9 mouse cellular contexts compared by ENCODE assay signal in genomic region chr12:86790100-86790848, GRCm38 (mm10). TPM values are rescaled to one million over a fixed set of nuclear protein-coding genes. Genes with fewer than 3 reads are reported as not detected.
A peak's percentile ranks its signal among the peaks of the same experiment; 100 is the strongest.
DNase-seq lines count a peak whose midpoint lies in the region; ATAC-seq lines count a peak whose summit lies in the region.
"Had no signal": no experiment of that assay in that cellular context is flagged by ENCODE, and none has a peak within 500 bp of the region (broad histone marks: within the 10 kb centered on the region; RNA-seq: fewer than 3 reads in every experiment).

No protein-coding gene starts in this region.

- H3K4me3 ChIP-seq in hindbrain, embryonic 13.5 days: no peak overlapping the region
- no peak overlapping the region for H3K4me3 ChIP-seq in hindbrain, embryonic 11.5 days (ENCODE audit: low read depth, low read length)
- no peak overlapping the region for H3K4me3 ChIP-seq in embryonic facial prominence, embryonic 12.5 days
- H3K4me3 ChIP-seq in midbrain, embryonic 11.5 days (ENCODE audit: low read depth, low read length): no peak overlapping the region

- H3K4me1 ChIP-seq in hindbrain, embryonic 13.5 days (replicated peaks): peaks cover 30% of the 10 kb centered on the region
- H3K4me1 ChIP-seq in hindbrain, embryonic 11.5 days (replicated peaks; ENCODE audit: control insufficient read depth, insufficient read depth, low read length): peaks cover 3% of the 10 kb centered on the region; the same call in 1 of the 2 replicates
- peaks cover 19% of the 10 kb centered on the region for H3K4me1 ChIP-seq in embryonic facial prominence, embryonic 12.5 days
- peaks cover 26% of the 10 kb centered on the region for H3K4me1 ChIP-seq in midbrain, embryonic 11.5 days (ENCODE audit: control insufficient read depth, insufficient read depth, low read length)

- H3K9ac ChIP-seq in hindbrain, embryonic 13.5 days: peak overlapping the region; percentile 24; the same call in 1 of the 2 replicates
- H3K9ac ChIP-seq in hindbrain, embryonic 11.5 days (ENCODE audit: low read depth, low read length): no peak overlapping the region
- no peak overlapping the region for H3K9ac ChIP-seq in embryonic facial prominence, embryonic 12.5 days
- H3K9ac ChIP-seq in midbrain, embryonic 11.5 days (ENCODE audit: low read length): no peak overlapping the region

- no peak for DNase-seq in hindbrain, embryonic 11.5 days (ENCODE audit: low spot score)
- DNase-seq in Muller cell, postnatal 12 days (ENCODE audit: inconsistent ontology term): peak; percentile 95
- peak; percentile 92 for DNase-seq in midbrain, embryonic 11.5 days (ENCODE audit: low spot score, missing footprints)
- no peak for DNase-seq in right cerebral cortex, postnatal 36 days (ENCODE audit: low spot score in 2 of 2)
- DNase-seq in lung, postnatal 10 days: no peak
- DNase-seq in left cerebral cortex, adult 11 months (ENCODE audit: low spot score): no peak
- DNase-seq: cerebellum, adult 11-12 months had no signal

- no peak overlapping the region for H3K4me2 ChIP-seq in hindbrain, embryonic 13.5 days
- H3K4me2 ChIP-seq in hindbrain, embryonic 11.5 days (replicated peaks; ENCODE audit: low read depth, low read length): no peak overlapping the region
- no peak overlapping the region for H3K4me2 ChIP-seq in embryonic facial prominence, embryonic 12.5 days (replicated peaks)
- no peak overlapping the region for H3K4me2 ChIP-seq in midbrain, embryonic 11.5 days

- WGBS in hindbrain, embryonic 13.5 days: 44% methylated on average over 6 of the region's 6 CpGs
- 53% methylated on average over 6 of the region's 6 CpGs for WGBS in hindbrain, embryonic 11.5 days
- WGBS in embryonic facial prominence, embryonic 12.5 days: 49% methylated on average over 6 of the region's 6 CpGs
- 39% methylated on average over 6 of the region's 6 CpGs for whole genome bisulfite sequencing in midbrain, embryonic 11.5 days

- peak overlapping the region; percentile 62 for H3K27ac ChIP-seq in hindbrain, embryonic 13.5 days
- H3K27ac ChIP-seq in hindbrain, embryonic 11.5 days (ENCODE audit: low read depth, low read length): no peak overlapping the region
- 0 out of 2 replicates have a peak overlapping the region, but pooled peaks have one; percentile 36 for H3K27ac ChIP-seq in embryonic facial prominence, embryonic 12.5 days
- H3K27ac ChIP-seq in midbrain, embryonic 11.5 days (ENCODE audit: low read depth, low read length): no peak overlapping the region

- no peak for ATAC-seq in hindbrain, embryonic 13.5 days (ENCODE audit: low FRiP score)
- ATAC-seq in hindbrain, embryonic 11.5 days (ENCODE audit: low FRiP score): no peak
- no peak for ATAC-seq in embryonic facial prominence, embryonic 12.5 days (ENCODE audit: insufficient number of reproducible peaks, insufficient read depth, low FRiP score, low TSS enrichment)
- ATAC-seq in midbrain, embryonic 11.5 days (ENCODE audit: low FRiP score): 0 out of 2 replicates have a peak, but pooled peaks have one; percentile 37

- no peaks in the 10 kb centered on the region for H3K36me3 ChIP-seq in hindbrain, embryonic 13.5 days
- no peaks in the 10 kb centered on the region for H3K36me3 ChIP-seq in hindbrain, embryonic 11.5 days (ENCODE audit: control insufficient read depth, insufficient read depth, low read length)
- no peaks in the 10 kb centered on the region for H3K36me3 ChIP-seq in embryonic facial prominence, embryonic 12.5 days
- H3K36me3 ChIP-seq in midbrain, embryonic 11.5 days (ENCODE audit: control insufficient read depth, insufficient read depth, low read length): no peaks in the 10 kb centered on the region

- peaks cover 6% of the 10 kb centered on the region; the same call in 1 of the 2 replicates for H3K27me3 ChIP-seq in hindbrain, embryonic 13.5 days
- no peaks in the 10 kb centered on the region for H3K27me3 ChIP-seq in hindbrain, embryonic 11.5 days (ENCODE audit: control insufficient read depth, insufficient read depth, low read length)
- H3K27me3 ChIP-seq in embryonic facial prominence, embryonic 12.5 days: no peaks in the 10 kb centered on the region
- no peaks in the 10 kb centered on the region for H3K27me3 ChIP-seq in midbrain, embryonic 11.5 days (ENCODE audit: control insufficient read depth, insufficient read depth, low read length)

- no peaks in the 10 kb centered on the region for H3K9me3 ChIP-seq in hindbrain, embryonic 13.5 days
- H3K9me3 ChIP-seq in hindbrain, embryonic 11.5 days (ENCODE audit: control insufficient read depth, low read length): no peaks in the 10 kb centered on the region
- no peaks in the 10 kb centered on the region for H3K9me3 ChIP-seq in embryonic facial prominence, embryonic 12.5 days
- no peaks in the 10 kb centered on the region for H3K9me3 ChIP-seq in midbrain, embryonic 11.5 days (ENCODE audit: control insufficient read depth, low read length)

RNA-seq across cellular contexts. Expression of gene Lrrc74a, which starts 56.1 kb away (rescaled TPM):
- not detected in 2 replicates for polyA plus RNA-seq in hindbrain, embryonic 13.5 days (2015; fragmentation: Nextera tagmentation; extraction: Ambion mirVana)
- polyA plus RNA-seq in hindbrain, embryonic 11.5 days (2014; fragmentation: Nextera tagmentation; extraction: Ambion mirVana): not detected in 2 replicates
- polyA plus RNA-seq in embryonic facial prominence, embryonic 12.5 days (2016; fragmentation: Nextera tagmentation; extraction: Ambion mirVana): not detected in 2 replicates
- not detected in 2 replicates for polyA plus RNA-seq in midbrain, embryonic 11.5 days (2014; fragmentation: Nextera tagmentation; extraction: Ambion mirVana)

Comparison
In these comparisons a context has a peak if more than half of its experiments do, and no peak if none do; other contexts are left out.
1. H3K27ac ChIP-seq: peak in hindbrain, embryonic 13.5 days (single experiment) and embryonic facial prominence, embryonic 12.5 days (single experiment); none in hindbrain, embryonic 11.5 days (single experiment) and midbrain, embryonic 11.5 days (single experiment).
2. DNase-seq: peak in Muller cell, postnatal 12 days (single experiment) and midbrain, embryonic 11.5 days (single experiment); none in hindbrain, embryonic 11.5 days (single experiment), right cerebral cortex, postnatal 36 days (0 of 2), lung, postnatal 10 days (single experiment) and left cerebral cortex, adult 11 months (single experiment).